Mouse (Mus musculus) yolk sac, embryonic 10.5 days (tissue): ENCODE results near the gene Slc2a6.

Experiments
- DNase-seq: peaks from one replicate; pipeline ENCODE4 v3.0.0-alpha.2; 2017; ENCODE audit warnings: low spot score

Gene Slc2a6

GRCm38 (mm10) chr2:27027618-27028436 is at the start of gene Slc2a6:
Slc2a6 (minus strand) TSS chr2:27027998.
- DNase-seq: peak; percentile 81

DNA sequence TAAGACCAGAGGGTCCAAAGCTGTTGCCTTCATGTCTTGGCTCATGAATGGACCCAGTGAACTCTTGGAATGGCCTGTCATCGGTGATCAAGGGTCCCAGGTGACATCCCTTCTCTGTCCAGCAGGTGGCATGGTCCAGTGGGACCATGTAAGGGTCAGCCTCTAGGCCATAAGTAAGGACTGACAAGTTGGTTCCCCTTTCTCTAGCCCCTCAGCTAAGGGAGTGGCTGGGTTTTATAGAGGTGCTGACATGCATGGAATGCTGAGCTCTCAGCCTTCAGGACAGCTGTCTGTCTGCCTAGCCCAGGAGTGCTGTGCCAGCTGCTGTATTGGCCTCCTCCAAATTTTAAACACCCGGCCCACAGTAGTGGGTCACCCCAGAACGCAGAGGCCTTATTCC is 47.7 kb upstream of the Slc2a6 start:
- peak; percentile 23 for DNase-seq

GRCm38 (mm10) chr2:27074804-27075203 is 47.0 kb upstream of the Slc2a6 start:
- DNase-seq: no peak

GRCm38 (mm10) chr2:27073407-27073806 is 45.6 kb upstream of the Slc2a6 start:
- no peak for DNase-seq

- no peak for DNase-seq
Observed at GRCm38 (mm10) chr2:27071978-27072377, 44.2 kb upstream of the Slc2a6 start, which contains the start of gene Mymk. Mymk (minus strand) TSS chr2:27072179.

- DNase-seq: no peak
Observed at GRCm38 (mm10) chr2:27071137-27071536, 43.3 kb upstream of the Slc2a6 start.

- DNase-seq: no peak
Observed at GRCm38 (mm10) chr2:27070247-27070813, 42.5 kb upstream of the Slc2a6 start.

DNA sequence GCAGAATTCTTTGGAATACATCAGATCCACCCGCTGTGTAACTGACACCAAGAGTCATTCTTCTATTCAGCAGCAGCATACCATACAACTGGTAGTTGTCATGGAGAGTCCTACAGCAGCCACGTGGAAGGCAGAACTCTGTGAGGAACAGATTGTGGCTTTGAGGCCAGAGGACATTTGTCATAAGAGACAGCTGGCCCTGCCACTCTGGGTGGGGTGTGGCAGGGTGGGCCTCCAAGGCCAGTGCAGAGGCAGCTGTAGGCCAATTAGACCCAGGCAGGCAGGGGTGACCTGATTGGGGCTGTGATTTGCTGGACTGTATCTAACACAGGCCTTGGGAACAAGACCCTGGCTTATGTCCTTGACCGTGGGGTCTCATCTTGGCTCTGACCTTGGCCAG is 41.8 kb upstream of the Slc2a6 start:
- DNase-seq: no peak

GRCm38 (mm10) chr2:27067996-27068395 is 40.2 kb upstream of the Slc2a6 start:
- DNase-seq: no peak

DNA sequence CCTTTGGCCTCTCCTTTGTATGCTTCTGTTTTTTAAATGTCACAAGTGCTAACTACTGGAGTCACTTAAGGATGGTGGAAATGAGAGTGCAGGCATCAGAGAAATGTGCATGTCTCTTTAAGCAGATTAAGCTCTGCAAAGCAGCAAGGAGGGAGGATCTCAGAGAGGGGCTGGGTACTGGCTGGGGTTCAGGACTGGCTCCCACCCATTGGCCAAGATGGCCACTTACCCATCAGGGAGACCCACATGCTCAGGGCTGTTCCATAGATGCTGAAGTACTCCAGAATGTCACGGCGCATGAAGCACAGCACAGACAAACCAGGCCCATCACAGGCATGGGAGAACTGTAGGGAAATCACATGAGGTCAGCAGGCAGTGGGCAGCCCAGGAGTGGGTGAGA is 39.3 kb upstream of the Slc2a6 start:
- DNase-seq: no peak

DNA sequence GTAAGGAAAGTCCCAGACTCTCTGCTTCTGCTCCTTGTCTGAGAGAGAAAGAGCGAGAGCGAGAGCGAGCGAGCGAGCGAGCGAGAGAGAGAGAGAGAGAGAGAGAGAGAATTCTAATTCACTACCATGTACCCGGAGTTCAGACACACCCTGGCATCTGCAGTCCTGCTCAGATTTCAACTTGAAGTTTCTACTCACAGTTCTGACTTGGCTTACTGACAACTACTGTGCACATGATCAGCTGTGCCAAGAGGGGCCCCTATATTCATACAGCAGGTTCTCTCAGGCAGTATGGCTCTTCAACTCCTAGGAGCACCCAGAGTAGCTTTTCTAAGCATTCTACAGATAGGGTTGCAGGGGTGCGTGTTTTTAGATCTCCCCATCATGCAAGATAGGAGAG is 31.4 kb upstream of the Slc2a6 start:
- no peak for DNase-seq

GRCm38 (mm10) chr2:27058751-27059150 is 31.0 kb upstream of the Slc2a6 start:
- no peak for DNase-seq

GRCm38 (mm10) chr2:27058251-27058650 is 30.5 kb upstream of the Slc2a6 start:
- no peak for DNase-seq

GRCm38 (mm10) chr2:27049408-27049807 is 21.6 kb upstream of the Slc2a6 start:
- no peak for DNase-seq

- no peak for DNase-seq
Observed at GRCm38 (mm10) chr2:27045979-27046770, 18.4 kb upstream of the Slc2a6 start.

DNA sequence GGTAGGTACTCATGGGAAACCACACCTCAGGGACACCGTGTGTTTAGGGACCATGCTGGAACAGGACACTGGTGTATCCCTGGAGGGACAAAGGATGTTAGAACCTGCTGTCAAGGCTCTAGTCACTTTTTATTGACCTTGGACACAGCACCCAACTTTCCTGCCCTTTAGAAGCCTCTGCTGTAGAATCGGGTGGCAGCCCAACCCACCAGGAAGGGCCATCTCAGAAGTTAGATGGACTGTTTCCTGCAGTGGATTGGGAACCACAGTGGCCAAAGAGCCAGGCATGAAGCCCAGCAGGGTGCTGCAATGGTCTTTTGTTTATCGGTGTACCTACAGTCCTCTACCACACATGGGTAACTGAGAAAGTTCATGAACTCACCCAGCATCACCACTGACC is 16.8 kb upstream of the Slc2a6 start:
- no peak for DNase-seq

- DNase-seq: no peak
Observed at GRCm38 (mm10) chr2:27044166-27044565, 16.4 kb upstream of the Slc2a6 start.

GRCm38 (mm10) chr2:27043461-27043860 is 15.7 kb upstream of the Slc2a6 start:
- DNase-seq: peak; percentile 55

DNA sequence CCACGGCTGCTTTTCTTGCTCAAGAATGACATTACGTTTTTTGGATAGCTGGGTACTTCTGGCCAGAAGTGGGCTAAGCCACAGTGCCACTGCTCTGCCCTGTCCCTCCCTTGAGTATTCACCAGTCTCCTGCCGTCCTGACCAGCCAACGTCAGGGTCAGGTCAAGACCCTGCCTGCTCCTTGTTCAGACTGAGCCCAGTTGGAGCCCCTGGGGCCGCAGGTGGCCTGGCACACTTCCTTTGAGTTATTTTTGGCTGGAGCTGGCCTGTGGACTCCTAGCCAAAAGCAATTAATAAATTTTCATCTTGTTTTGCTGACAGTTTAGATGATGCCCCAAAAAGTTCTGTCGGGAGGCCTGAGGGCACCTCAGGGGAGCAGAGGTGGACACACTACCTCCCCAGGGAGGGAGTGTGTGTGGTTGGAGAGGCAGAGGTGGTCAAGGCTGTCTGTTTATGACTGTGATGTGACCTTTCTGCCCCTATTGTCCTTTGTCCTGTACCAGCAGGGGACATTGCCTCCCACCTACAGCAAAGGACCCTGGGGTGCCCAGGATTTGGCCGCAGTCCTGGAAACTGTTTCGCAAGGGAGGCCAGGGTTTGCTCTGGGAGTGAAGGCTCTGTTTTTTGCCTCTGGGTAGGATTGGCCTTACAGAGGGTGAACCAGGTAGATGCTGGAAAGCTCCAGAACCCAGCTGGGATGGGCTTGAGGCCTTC is 14.5 kb upstream of the Slc2a6 start:
- no peak for DNase-seq

DNA sequence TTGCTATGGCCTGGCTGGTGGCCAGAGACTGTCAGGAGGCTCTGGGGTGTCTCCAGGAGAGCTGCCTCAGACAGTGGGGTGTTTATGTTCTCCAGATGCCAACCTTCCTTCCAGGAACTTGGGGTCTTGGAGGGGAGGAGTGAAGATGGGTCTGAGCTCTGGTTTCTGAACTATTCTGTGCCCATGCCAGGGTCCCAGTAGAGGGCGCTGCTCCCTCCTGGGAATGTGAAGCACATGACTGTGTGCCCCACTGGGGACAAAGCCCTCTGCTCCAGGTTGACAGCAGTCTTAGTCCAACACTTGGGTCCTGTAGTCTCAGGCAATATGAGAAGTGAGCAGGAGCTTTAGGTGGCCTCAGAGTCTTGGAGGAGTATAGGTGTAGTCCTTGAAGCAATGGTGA is 11.5 kb upstream of the Slc2a6 start:
- no peak for DNase-seq

- DNase-seq: no peak
Observed at GRCm38 (mm10) chr2:27038596-27038995, 10.8 kb upstream of the Slc2a6 start.

DNA sequence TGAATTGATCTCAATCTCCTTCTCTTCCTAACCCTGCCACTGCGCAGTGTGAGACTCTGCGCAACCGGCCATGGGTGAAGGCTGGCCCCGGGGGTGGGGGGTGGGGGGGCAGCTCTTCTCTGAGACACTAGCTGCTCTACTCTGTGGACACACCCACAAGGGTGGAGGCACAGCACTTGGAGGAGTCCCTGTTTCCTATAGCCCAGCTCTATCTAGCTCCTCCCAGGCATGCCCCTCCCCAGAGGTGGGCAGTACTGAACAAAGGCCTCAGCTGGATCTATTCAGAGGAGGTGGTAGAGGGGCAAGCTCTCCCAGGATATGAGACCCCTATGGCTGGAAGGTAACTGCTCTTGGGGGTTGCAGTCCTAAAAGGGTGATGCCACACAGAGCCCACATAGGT is 9.2 kb upstream of the Slc2a6 start:
- DNase-seq: no peak
